Mouse (Mus musculus) urinary bladder, postnatal 25 days (tissue): ENCODE data around the gene Lypd6.

Experiments
- DNase-seq: peaks from one replicate; pipeline ENCODE4 v3.0.0; 2022; ENCODE audit warnings: low spot score

Gene Lypd6

GRCm38 (mm10) chr2:50110167-50110566 is 43.9 kb downstream of the Lypd6 start:
- DNase-seq: no peak

- DNase-seq: no peak
Observed at GRCm38 (mm10) chr2:50111169-50111568, 44.9 kb downstream of the Lypd6 start.

- no peak for DNase-seq
Observed at GRCm38 (mm10) chr2:50111609-50112008, 45.4 kb downstream of the Lypd6 start.

- DNase-seq: no peak
Observed at GRCm38 (mm10) chr2:50112427-50112826, 46.2 kb downstream of the Lypd6 start.

- no peak for DNase-seq
Observed at GRCm38 (mm10) chr2:50119101-50119500, 52.9 kb downstream of the Lypd6 start.

GRCm38 (mm10) chr2:50120839-50121238 is 54.6 kb downstream of the Lypd6 start:
- DNase-seq: no peak

GRCm38 (mm10) chr2:50123376-50123775 is 57.1 kb downstream of the Lypd6 start:
- DNase-seq: no peak

GRCm38 (mm10) chr2:50127513-50128175 is 61.4 kb downstream of the Lypd6 start:
- no peak for DNase-seq

- DNase-seq: no peak
Observed at GRCm38 (mm10) chr2:50128322-50129277, 62.4 kb downstream of the Lypd6 start.

GRCm38 (mm10) chr2:50130674-50131073 is 64.4 kb downstream of the Lypd6 start:
- no peak for DNase-seq

- DNase-seq: no peak
Observed at GRCm38 (mm10) chr2:50143672-50144071, 77.4 kb downstream of the Lypd6 start.

GRCm38 (mm10) chr2:50147308-50147707 is 81.1 kb downstream of the Lypd6 start:
- DNase-seq: no peak

GRCm38 (mm10) chr2:50149257-50150202 is 83.3 kb downstream of the Lypd6 start:
- DNase-seq: no peak

GRCm38 (mm10) chr2:50150203-50150590 is 84.0 kb downstream of the Lypd6 start:
- peak; percentile 17 for DNase-seq

- DNase-seq: no peak
Observed at GRCm38 (mm10) chr2:50150816-50151215, 84.6 kb downstream of the Lypd6 start.

- no peak for DNase-seq
Observed at GRCm38 (mm10) chr2:50151401-50151800, 85.2 kb downstream of the Lypd6 start.

- DNase-seq: no peak
Observed at GRCm38 (mm10) chr2:50151879-50152278, 85.7 kb downstream of the Lypd6 start.

GRCm38 (mm10) chr2:50156009-50156408 is 89.8 kb downstream of the Lypd6 start:
- DNase-seq: no peak

- no peak for DNase-seq
Observed at GRCm38 (mm10) chr2:50160069-50160468, 93.8 kb downstream of the Lypd6 start.

- DNase-seq: no peak
Observed at GRCm38 (mm10) chr2:50163608-50164007, 97.4 kb downstream of the Lypd6 start.

- no peak for DNase-seq
Observed at GRCm38 (mm10) chr2:50165277-50165676, 99.0 kb downstream of the Lypd6 start.

GRCm38 (mm10) chr2:50166082-50166481 is 99.9 kb downstream of the Lypd6 start:
- DNase-seq: no peak
